Mouse (Mus musculus) heart, adult 2 months (tissue): Measurements from ENCODE around the gene Cep89.

Experiments used
- CTCF ChIP-seq: fragments of 200-600 bp; IDR thresholded peaks from 2 replicates; pipeline ENCODE4 v1.8.1; 2022; ENCODE audit warnings: antibody characterized with exemption, mild to moderate bottlenecking, moderate library complexity
- EP300 ChIP-seq: fragments of 200-500 bp; IDR thresholded peaks from 2 replicates; pipeline ENCODE4 v1.6.1; 2011; ENCODE audit warnings: low read depth, low read length, control low read depth; ENCODE audit not compliant: insufficient read depth
- POLR2A ChIP-seq: fragments of 200-500 bp; IDR thresholded peaks from 2 replicates; pipeline ENCODE4 v1.6.1; 2011; ENCODE audit warnings: mild to moderate bottlenecking, low read depth, low read length, control low read depth; ENCODE audit not compliant: insufficient read depth

DNA sequence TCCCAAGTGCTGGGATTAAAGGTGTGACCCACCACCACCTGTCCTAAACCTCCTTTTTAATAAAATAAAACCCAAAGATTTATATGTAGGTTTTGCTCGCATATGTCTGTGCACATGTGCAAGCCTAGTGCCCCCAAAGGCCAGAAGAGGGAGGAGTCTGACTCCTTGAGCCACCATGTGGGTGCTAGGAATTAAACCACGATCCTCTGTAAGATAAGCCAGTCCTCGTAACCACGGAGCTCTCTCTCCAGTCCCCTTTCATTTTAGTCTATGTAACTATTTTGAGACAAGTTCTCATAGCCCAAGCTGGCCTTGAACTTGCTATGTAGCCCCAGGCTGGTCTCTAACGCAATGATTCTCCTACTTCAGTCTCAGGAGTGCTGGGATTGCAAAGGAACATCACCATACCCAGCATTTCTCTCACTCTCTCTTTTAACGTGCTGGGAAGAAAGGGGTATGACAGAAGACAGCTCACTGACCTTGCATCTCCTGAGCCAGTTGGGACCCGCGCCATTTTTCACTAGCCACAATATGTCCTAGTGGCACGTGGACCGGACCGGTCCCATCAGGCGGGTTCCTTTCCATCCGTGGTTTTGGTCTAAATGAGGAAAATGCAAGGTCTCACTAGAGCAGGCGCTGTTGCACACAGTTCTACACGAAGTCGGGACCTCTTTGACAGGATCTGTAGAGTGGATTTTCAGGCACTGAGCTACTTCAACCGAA, 940 bp upstream of the Cep89 start:
- no peak for TF ChIP-seq POLR2A
- TF ChIP-seq CTCF, result no peak
- TF ChIP-seq EP300, result no peak
